Mouse (Mus musculus) kidney, adult 2 months (tissue): Measurements from ENCODE around the gene Kazn.

Source experiments
- CTCF ChIP-seq: fragments of 200-500 bp; conservative IDR thresholded peaks from 2 replicates; pipeline ENCODE4 v1.5.1; 2011; ENCODE audit warnings: low read depth, mild to moderate bottlenecking, control low read depth, low read length, moderate library complexity, mixed read lengths; ENCODE audit not compliant: insufficient read depth, insufficient read length
- POLR2A ChIP-seq: fragments of 200-500 bp; IDR thresholded peaks from one replicate; pipeline ENCODE4 v1.6.1; 2011; ENCODE audit warnings: low read depth, low read length, control low read depth

- no peak for TF ChIP-seq CTCF
- TF ChIP-seq POLR2A: no peak
Measured at GRCm38 (mm10) chr4:142271506-142271905, 32.3 kb upstream of the Kazn start.
